Mouse (Mus musculus) urinary bladder, postnatal 4 days (tissue): ENCODE measurements around the gene Defb25.

ENCODE experiments used
- DNase-seq, 2 experiments: peaks; one replicate each; pipeline ENCODE4 v3.0.0; 2021 to 2022; ENCODE audit warnings: low spot score in 2 of 2

Defb25 gene

GRCm38 (mm10) chr2:152628066-152628465, 5.2 kb upstream of the Defb25 start:
- DNase-seq, result no peak

GRCm38 (mm10) chr2:152626774-152627591, 4.1 kb upstream of the Defb25 start, which contains the start of gene Rem1:
Gene Rem1 (plus strand): TSS chr2:152626951.
- DNase-seq, result peak; percentile 59 to 62

GRCm38 (mm10) chr2:152625256-152625655, 2.4 kb upstream of the Defb25 start:
- no peak for DNase-seq

GRCm38 (mm10) chr2:152624566-152624965, 1.7 kb upstream of the Defb25 start:
- DNase-seq, result no peak

- DNase-seq, result no peak
Observed at GRCm38 (mm10) chr2:152622151-152622550, 702 bp downstream of the Defb25 start.

GRCm38 (mm10) chr2:152620367-152621134, 2.3 kb downstream of the Defb25 start:
- DNase-seq, result no peak

- no peak for DNase-seq
Observed at GRCm38 (mm10) chr2:152617374-152617773, 5.5 kb downstream of the Defb25 start.

- DNase-seq, result no peak
Observed at GRCm38 (mm10) chr2:152616470-152616869, 6.4 kb downstream of the Defb25 start.

GRCm38 (mm10) chr2:152615563-152615962, 7.3 kb downstream of the Defb25 start:
- DNase-seq, result no peak

GRCm38 (mm10) chr2:152612193-152612592, 10.7 kb downstream of the Defb25 start:
- DNase-seq, result no peak

- DNase-seq, result no peak
Observed at GRCm38 (mm10) chr2:152608719-152609118, 14.1 kb downstream of the Defb25 start.

- no peak for DNase-seq
Observed at GRCm38 (mm10) chr2:152607746-152608145, 15.1 kb downstream of the Defb25 start.

GRCm38 (mm10) chr2:152604057-152604456, 18.8 kb downstream of the Defb25 start, which contains the start of gene Defb36:
Gene Defb36 (plus strand): TSS chr2:152604327.
- peak in 1 of 2 experiments; percentile 45 for DNase-seq

- DNase-seq, result no peak
Observed at GRCm38 (mm10) chr2:152601275-152601960, 21.4 kb downstream of the Defb25 start.

GRCm38 (mm10) chr2:152600076-152600475, 22.8 kb downstream of the Defb25 start:
- no peak for DNase-seq

- no peak for DNase-seq
Observed at GRCm38 (mm10) chr2:152599299-152599698, 23.6 kb downstream of the Defb25 start, which contains the start of gene Defb45. Gene Defb45 (minus strand): TSS chr2:152599399.

GRCm38 (mm10) chr2:152589021-152589420, 33.8 kb downstream of the Defb25 start:
- no peak for DNase-seq

GRCm38 (mm10) chr2:152588450-152588849, 34.4 kb downstream of the Defb25 start:
- no peak for DNase-seq

GRCm38 (mm10) chr2:152586926-152587560, 35.8 kb downstream of the Defb25 start:
- DNase-seq, result no peak

GRCm38 (mm10) chr2:152580612-152581011, 42.2 kb downstream of the Defb25 start:
- DNase-seq, result no peak

- no peak for DNase-seq
Observed at GRCm38 (mm10) chr2:152580107-152580506, 42.7 kb downstream of the Defb25 start, which contains the start of gene Defb19. Gene Defb19 (minus strand): TSS chr2:152580312.
